Mouse (Mus musculus): Measurements from ENCODE around the gene Cmtm2a. TPM values are rescaled to one million over a fixed set of nuclear protein-coding genes. Genes with fewer than 3 reads are reported as not detected.
"Not testable (repeated sequence)": the region's sequence is repeated elsewhere in the genome, so short reads cannot be mapped to it uniquely, and the experiment has no call there.

Gene Cmtm2a
- polyA plus RNA-seq, 1 experiment from 2014 or later = not detected

DNA sequence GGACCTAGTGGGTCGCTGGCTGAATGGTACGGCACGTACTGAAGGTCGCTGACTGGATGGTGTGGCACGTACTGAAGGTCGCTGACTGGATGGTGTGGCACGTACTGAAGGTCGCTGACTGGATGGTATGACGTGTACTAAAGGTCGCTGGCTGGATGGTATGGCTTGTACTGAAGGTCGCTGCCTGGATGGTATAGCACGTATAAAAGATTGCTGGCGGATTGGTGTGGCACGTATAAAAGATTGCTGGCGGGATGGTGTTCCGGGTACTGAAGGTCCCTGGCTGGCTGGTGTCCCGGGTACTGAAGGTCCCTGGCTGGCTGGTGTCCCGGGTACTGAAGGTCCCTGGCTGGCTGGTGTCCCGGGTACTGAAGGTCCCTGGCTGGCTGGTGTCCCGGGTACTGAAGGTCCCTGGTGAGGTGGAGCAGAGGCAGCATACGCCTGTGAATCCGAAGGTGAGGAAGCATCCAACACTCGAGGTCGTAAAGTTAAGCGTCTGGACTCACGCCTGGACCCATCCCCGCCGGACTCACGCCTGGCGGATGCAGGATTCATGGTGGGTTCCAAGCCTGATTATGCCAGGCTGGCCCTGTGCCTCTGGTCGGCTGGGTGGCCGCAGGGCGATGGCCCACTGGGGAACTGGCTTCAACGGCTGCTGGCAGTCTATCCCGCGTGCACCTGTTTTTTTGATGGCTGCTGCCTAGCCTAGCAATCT is 16.6 kb upstream of the Cmtm2a start, which contains the start of the genes Gm45711 and Cmtm1:
Gm45711 (minus strand) TSS at position 641 of the 715 bp plus-strand sequence.
Cmtm1 (minus strand) TSS at position 705 of the 715 bp plus-strand sequence.
- H3K4me1 ChIP-seq (ENCODE audit: control insufficient read depth, insufficient read depth, low read length); H3K9ac ChIP-seq (ENCODE audit: low read depth, low read length); ATAC-seq (replicated peaks; ENCODE audit: insufficient number of reproducible peaks, low FRiP score, low TSS enrichment); H3K9me3 ChIP-seq (replicated peaks; ENCODE audit: control insufficient read depth, low read length); H3K27ac ChIP-seq (ENCODE audit: low read depth, low read length); H3K27me3 ChIP-seq (ENCODE audit: control insufficient read depth, insufficient read depth, low read length); H3K4me3 ChIP-seq (ENCODE audit: low read depth, low read length); H3K36me3 ChIP-seq (ENCODE audit: control insufficient read depth, insufficient read depth, low read length); H3K4me2 ChIP-seq: not testable (repeated sequence)
- 73% methylated on average over 36 of the region's 36 CpGs for WGBS (ENCODE audit: insufficient replicate concordance)

DNA sequence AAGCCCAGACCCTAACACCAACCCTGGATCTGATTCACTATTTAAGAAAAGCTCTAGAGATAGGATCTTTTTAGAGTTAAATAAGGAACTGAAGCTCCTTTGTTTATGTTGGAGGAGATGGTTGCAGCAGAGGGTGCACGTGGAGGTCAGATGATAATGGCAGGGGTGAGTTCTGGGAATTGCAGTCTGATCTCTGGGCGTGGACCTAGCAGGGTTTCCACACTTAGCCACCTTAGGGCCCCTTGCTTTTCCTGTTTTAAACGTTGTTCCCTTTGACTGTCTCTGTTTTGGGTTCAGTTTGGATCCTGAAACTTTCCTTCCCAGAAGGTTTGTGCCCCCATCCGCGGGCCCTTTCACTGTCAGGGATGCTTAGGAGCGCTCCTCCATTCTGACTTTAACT is 15.4 kb upstream of the Cmtm2a start:
- not testable (repeated sequence) for H3K27me3 ChIP-seq (ENCODE audit: control insufficient read depth, insufficient read depth, low read length); ATAC-seq (replicated peaks; ENCODE audit: insufficient number of reproducible peaks, low FRiP score, low TSS enrichment); H3K4me1 ChIP-seq (ENCODE audit: control insufficient read depth, insufficient read depth, low read length); H3K4me3 ChIP-seq (ENCODE audit: low read depth, low read length); H3K9ac ChIP-seq (ENCODE audit: low read depth, low read length); H3K27ac ChIP-seq (ENCODE audit: low read depth, low read length); H3K4me2 ChIP-seq; H3K9me3 ChIP-seq (replicated peaks; ENCODE audit: control insufficient read depth, low read length); H3K36me3 ChIP-seq (ENCODE audit: control insufficient read depth, insufficient read depth, low read length)
- WGBS (ENCODE audit: insufficient replicate concordance) = 45% methylated on average over 6 of the region's 6 CpGs

- WGBS (ENCODE audit: insufficient replicate concordance) = 83% methylated on average over 11 of the region's 11 CpGs
- Histone ChIP-seq H3K4me2 (no peak overlapping the region), H3K27ac (ENCODE audit: low read depth, low read length) (no peak overlapping the region), H3K27me3 (ENCODE audit: control insufficient read depth, insufficient read depth, low read length) (no peaks in the 10 kb centered on the region), H3K9me3 (replicated peaks; ENCODE audit: control insufficient read depth, low read length) (no peaks in the 10 kb centered on the region), H3K4me3 (ENCODE audit: low read depth, low read length) (no peak overlapping the region), H3K36me3 (ENCODE audit: control insufficient read depth, insufficient read depth, low read length) (no peaks in the 10 kb centered on the region), H3K4me1 (ENCODE audit: control insufficient read depth, insufficient read depth, low read length) (no peaks in the 10 kb centered on the region), H3K9ac (ENCODE audit: low read depth, low read length) (no peak overlapping the region)
- ATAC-seq (replicated peaks; ENCODE audit: insufficient number of reproducible peaks, low FRiP score, low TSS enrichment) = no peak
Observed at GRCm38 (mm10) chr8:104304962-104305361, 12.0 kb upstream of the Cmtm2a start.

DNA sequence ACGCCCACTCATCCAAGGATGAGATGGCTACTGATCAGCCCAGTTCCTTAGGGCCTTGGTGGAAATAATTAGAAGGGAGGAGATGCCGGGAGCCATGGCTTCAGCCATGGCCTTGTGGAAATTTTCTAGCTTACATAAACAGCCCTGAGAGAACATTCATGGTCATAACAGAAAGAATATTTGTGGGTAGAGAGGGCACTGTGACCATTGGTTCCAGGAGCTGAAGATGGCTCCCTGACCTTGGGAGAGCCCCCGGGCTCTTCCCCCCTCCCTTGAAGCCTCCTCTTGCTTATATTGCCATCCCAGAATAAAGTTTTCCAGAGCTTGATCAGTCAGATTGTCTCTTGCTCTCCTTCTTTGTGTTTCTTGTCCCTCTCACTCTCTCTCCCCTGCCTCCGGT is 9.6 kb upstream of the Cmtm2a start:
- not testable (repeated sequence) for H3K4me3 ChIP-seq (ENCODE audit: low read depth, low read length); H3K9ac ChIP-seq (ENCODE audit: low read depth, low read length); H3K36me3 ChIP-seq (ENCODE audit: control insufficient read depth, insufficient read depth, low read length); ATAC-seq (replicated peaks; ENCODE audit: insufficient number of reproducible peaks, low FRiP score, low TSS enrichment); H3K9me3 ChIP-seq (replicated peaks; ENCODE audit: control insufficient read depth, low read length); H3K27me3 ChIP-seq (ENCODE audit: control insufficient read depth, insufficient read depth, low read length); H3K27ac ChIP-seq (ENCODE audit: low read depth, low read length); H3K4me1 ChIP-seq (ENCODE audit: control insufficient read depth, insufficient read depth, low read length); H3K4me2 ChIP-seq
- 73% methylated on average over 4 of the region's 4 CpGs for WGBS (ENCODE audit: insufficient replicate concordance)

DNA sequence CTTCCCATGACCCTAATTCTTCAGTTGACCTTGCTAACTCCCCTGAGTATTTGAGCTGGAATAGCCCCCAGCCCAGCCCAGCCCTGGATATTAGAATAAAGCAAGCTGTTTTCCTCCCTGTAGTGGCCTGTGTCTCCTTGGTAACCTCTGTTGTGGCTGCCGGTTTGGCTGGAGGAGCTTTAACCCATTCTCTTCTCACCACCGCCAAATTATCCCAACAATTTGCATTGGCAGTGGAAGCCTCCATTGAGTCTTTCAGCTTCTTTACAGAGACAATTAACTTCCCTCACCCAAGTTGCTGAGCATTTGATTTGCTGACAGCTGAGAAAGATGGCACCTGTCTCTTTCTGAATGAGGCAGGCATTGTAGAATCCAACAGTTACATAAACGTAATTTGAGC is 8.6 kb upstream of the Cmtm2a start:
- 32% methylated on average over 3 of the region's 3 CpGs for WGBS (ENCODE audit: insufficient replicate concordance)
- H3K36me3 ChIP-seq (ENCODE audit: control insufficient read depth, insufficient read depth, low read length); H3K4me2 ChIP-seq; H3K9ac ChIP-seq (ENCODE audit: low read depth, low read length); H3K4me3 ChIP-seq (ENCODE audit: low read depth, low read length); ATAC-seq (replicated peaks; ENCODE audit: insufficient number of reproducible peaks, low FRiP score, low TSS enrichment); H3K9me3 ChIP-seq (replicated peaks; ENCODE audit: control insufficient read depth, low read length); H3K4me1 ChIP-seq (ENCODE audit: control insufficient read depth, insufficient read depth, low read length); H3K27me3 ChIP-seq (ENCODE audit: control insufficient read depth, insufficient read depth, low read length); H3K27ac ChIP-seq (ENCODE audit: low read depth, low read length): not testable (repeated sequence)

DNA sequence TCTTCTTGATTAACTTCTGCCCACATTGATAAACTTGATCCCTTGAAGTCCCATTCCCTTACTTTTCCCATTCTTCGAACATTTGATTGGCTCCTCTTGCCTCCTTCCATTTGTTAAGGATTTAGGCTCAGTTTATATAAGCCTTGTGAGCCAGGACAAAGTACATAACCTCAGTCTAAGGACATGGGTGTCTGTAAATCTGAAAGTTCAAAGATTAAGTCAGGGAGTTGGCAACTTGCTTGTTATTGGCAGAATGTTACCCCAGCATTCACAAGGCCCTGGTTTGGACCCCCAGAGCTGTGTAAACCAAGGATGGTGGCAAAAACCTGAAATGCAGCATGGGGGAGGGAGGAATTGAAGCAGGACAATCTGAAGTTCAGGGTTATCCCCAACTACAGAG is 1.4 kb upstream of the Cmtm2a start:
- 91% methylated on average over 1 of the region's 1 CpGs for WGBS (ENCODE audit: insufficient replicate concordance)
- H3K27me3 ChIP-seq (ENCODE audit: control insufficient read depth, insufficient read depth, low read length) = no peaks in the 10 kb centered on the region

GRCm38 (mm10) chr8:104268937-104269440 is 24.0 kb downstream of the Cmtm2a start:
- Histone ChIP-seq H3K4me3 (ENCODE audit: low read depth, low read length) (no peak overlapping the region), H3K27ac (ENCODE audit: low read depth, low read length) (no peak overlapping the region), H3K9me3 (replicated peaks; ENCODE audit: control insufficient read depth, low read length) (no peaks in the 10 kb centered on the region), H3K4me1 (ENCODE audit: control insufficient read depth, insufficient read depth, low read length) (no peaks in the 10 kb centered on the region), H3K36me3 (ENCODE audit: control insufficient read depth, insufficient read depth, low read length) (peaks cover 1% of the 10 kb centered on the region; the same call in 1 of the 2 replicates), H3K4me2 (no peak overlapping the region), H3K27me3 (ENCODE audit: control insufficient read depth, insufficient read depth, low read length) (no peaks in the 10 kb centered on the region), H3K9ac (ENCODE audit: low read depth, low read length) (no peak overlapping the region)
- 85% methylated on average over 6 of the region's 6 CpGs for WGBS (ENCODE audit: insufficient replicate concordance)
- ATAC-seq (replicated peaks; ENCODE audit: insufficient number of reproducible peaks, low FRiP score, low TSS enrichment) = no peak

More for the DNA sequence above, 1.4 kb upstream of the Cmtm2a start:
- no peak overlapping the region for H3K9ac ChIP-seq (ENCODE audit: low read depth, low read length)
- H3K9me3 ChIP-seq (replicated peaks; ENCODE audit: control insufficient read depth, low read length) = no peaks in the 10 kb centered on the region
- no peak overlapping the region for H3K4me2 ChIP-seq
- no peak for ATAC-seq (replicated peaks; ENCODE audit: insufficient number of reproducible peaks, low FRiP score, low TSS enrichment)
- H3K4me1 ChIP-seq (ENCODE audit: control insufficient read depth, insufficient read depth, low read length) = no peaks in the 10 kb centered on the region
- H3K4me3 ChIP-seq (ENCODE audit: low read depth, low read length) = no peak overlapping the region
- H3K27ac ChIP-seq (ENCODE audit: low read depth, low read length) = no peak overlapping the region
- H3K36me3 ChIP-seq (ENCODE audit: control insufficient read depth, insufficient read depth, low read length) = no peaks in the 10 kb centered on the region

DNA sequence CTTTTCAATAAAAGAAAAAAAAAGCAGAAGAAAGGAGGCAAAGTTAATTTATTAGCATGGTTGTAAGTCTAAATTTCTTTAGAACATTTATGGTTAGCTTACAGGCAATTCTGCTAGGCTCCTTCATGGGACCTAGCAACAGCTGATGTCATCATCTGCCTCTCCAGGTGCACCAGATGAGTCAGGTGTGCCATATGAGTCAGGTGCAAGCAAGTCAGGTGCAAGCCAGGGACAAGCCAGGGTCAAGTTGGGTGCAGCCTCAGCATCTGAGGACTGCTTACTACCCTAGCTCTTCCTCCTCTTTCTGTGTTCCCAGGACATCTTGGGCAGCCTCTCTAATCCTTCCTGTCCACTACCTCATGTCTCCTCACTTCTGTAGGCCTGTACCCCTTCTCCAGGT is 24.6 kb downstream of the Cmtm2a start:
- H3K9me3 ChIP-seq (replicated peaks; ENCODE audit: control insufficient read depth, low read length) = no peaks in the 10 kb centered on the region
- no peaks in the 10 kb centered on the region for H3K4me1 ChIP-seq (ENCODE audit: control insufficient read depth, insufficient read depth, low read length)

More for the DNA sequence above, 24.6 kb downstream of the Cmtm2a start:
- H3K36me3 ChIP-seq (ENCODE audit: control insufficient read depth, insufficient read depth, low read length) = peaks cover 4% of the 10 kb centered on the region; the same call in 1 of the 2 replicates
- no peak overlapping the region for H3K4me3 ChIP-seq (ENCODE audit: low read depth, low read length)
- H3K9ac ChIP-seq (ENCODE audit: low read depth, low read length) = no peak overlapping the region
- no peak for ATAC-seq (replicated peaks; ENCODE audit: insufficient number of reproducible peaks, low FRiP score, low TSS enrichment)
- H3K27me3 ChIP-seq (ENCODE audit: control insufficient read depth, insufficient read depth, low read length) = no peaks in the 10 kb centered on the region
- no peak overlapping the region for H3K27ac ChIP-seq (ENCODE audit: low read depth, low read length)
- no peak overlapping the region for H3K4me2 ChIP-seq
